Mouse (Mus musculus) thymus, postnatal 25 days (tissue): ENCODE measurements around the gene Wrap53.

Experiments
- DNase-seq: peaks from one replicate; pipeline ENCODE4 v3.0.0; 2022

Wrap53 gene

DNA sequence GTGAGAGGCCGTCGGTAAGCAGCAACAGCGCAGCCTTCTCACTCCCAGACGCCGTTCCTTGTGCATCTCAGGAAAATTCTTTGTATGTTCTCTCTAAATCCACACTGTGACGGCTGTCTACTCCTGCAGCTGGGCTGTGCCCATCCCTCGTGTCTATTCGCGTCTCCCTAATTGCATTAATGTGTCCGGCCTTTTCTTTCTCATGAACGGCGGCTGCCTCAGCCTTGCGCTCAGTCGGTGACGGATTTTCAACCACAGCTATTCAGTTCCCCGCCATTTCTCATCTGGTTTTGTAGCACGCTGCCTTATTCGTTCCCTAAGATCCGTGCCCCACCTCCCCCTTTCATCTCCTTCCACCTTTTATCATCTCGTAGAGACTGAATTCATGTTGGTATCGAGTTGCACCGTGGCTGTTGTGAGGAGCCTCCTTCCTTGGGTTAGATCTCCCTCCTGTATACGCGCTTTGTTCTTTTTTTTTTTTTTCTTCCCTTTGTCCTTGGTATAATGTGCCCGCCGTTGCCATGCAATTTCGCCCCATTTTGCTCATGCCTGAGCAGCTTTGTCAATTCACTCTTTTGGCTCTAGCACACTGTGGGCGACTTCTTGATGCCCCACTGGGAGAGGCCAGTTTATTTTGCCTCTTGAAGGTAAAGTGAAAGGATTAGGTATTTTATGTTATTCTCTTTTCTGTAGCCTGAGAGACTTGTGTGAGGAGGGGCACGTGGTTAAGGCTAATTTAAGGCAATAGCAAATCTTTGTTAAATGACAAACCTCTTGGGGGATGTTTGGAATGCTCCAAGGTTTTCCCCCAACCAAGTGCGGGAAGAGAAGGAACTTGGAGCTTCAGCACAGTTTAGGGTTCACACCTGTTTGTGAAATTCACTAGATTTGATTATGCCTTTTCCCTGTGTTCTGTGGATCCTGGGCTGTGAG is 52.7 kb downstream of the Wrap53 start:
- no peak for DNase-seq

DNA sequence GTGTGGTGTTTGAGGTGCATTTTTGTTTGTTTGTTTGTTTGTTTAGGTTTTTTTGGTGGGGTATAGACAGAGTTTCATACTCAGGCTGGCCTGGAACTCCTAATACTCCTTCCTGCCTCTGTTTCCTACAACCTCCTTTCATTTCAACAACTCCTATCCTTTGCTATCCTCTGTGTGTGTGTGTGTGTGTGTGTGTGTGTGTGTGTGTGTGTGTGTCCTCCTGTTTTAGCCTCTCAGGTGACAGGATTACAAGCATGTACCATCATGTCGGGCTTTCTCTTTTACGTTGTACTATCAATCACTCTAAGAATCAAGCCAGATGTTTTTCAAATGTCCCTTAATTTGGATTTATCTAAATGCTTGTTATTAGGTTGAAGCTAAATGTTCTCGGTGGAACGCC is 53.4 kb downstream of the Wrap53 start:
- no peak for DNase-seq

- DNase-seq = no peak
These were observed 54.4 kb downstream of the Wrap53 start for GRCm38 (mm10) chr11:69525661-69526060.

DNA sequence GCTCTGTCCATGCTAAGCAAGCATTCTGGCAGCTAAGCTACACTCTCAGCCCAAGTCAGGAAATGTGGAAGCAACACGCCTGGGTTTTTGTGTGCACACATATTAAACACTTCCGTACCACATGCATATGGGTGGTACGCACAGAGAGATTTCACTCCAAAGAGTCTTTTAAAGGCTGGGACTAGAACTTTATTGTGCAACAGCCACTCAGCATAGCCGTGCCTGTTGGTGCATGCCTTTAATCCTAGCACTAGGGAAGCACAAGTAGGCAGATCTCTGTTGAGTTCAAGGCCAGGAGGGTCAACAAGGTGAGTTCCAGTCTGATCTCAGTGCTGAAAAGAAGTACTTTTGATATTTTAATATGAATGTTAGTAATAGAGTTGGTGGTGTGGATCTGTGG is 56.4 kb downstream of the Wrap53 start:
- DNase-seq = no peak

- DNase-seq = no peak
These were observed 58.4 kb downstream of the Wrap53 start for GRCm38 (mm10) chr11:69521526-69522149.

GRCm38 (mm10) chr11:69519976-69520375 is 60.1 kb downstream of the Wrap53 start:
- no peak for DNase-seq

GRCm38 (mm10) chr11:69516661-69517060 is 63.4 kb downstream of the Wrap53 start:
- no peak for DNase-seq

- no peak for DNase-seq
These were observed 63.9 kb downstream of the Wrap53 start for GRCm38 (mm10) chr11:69516151-69516640.

DNA sequence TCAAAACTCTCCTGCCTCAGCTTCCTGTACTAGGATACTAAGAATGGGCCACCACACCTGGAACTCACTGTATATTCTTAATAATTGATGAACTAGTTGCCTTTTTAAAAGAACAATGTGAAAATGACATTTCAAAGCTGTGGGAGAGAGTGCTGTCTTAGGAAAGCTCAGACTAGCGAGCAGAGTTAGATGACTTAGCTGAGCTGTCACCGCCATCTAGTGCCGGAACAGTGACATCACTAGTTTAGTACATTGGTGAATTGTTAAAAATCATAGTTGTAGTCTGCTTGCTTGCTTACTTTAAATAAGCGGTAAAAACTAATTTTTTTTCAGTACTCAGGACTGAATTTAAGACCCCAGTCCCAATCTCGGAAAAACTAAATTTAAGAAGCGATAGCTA is 66.2 kb downstream of the Wrap53 start:
- peak; percentile 59 for DNase-seq
